Mouse (Mus musculus): ENCODE results near the gene Agfg1. TPM values are rescaled to one million over a fixed set of nuclear protein-coding genes. Genes with fewer than 3 reads are reported as not detected.
A peak's percentile ranks its signal among the peaks of the same experiment; 100 is the strongest.

Gene Agfg1
- polyA plus RNA-seq, 1 experiment from 2014 or later: 25.2 TPM

- 76% methylated on average over 8 of the region's 8 CpGs for WGBS
Measured at GRCm38 (mm10) chr1:82806391-82806790, 32.9 kb upstream of the Agfg1 start.

GRCm38 (mm10) chr1:82807206-82807605, 32.1 kb upstream of the Agfg1 start:
- H3K4me1 ChIP-seq: no peaks in the 10 kb centered on the region
- ATAC-seq (replicated peaks): no peak
- no peak overlapping the region for H3K4me3 ChIP-seq
- no peak overlapping the region for H3K4me2 ChIP-seq
- H3K27me3 ChIP-seq (replicated peaks): no peaks in the 10 kb centered on the region
- no peaks in the 10 kb centered on the region for H3K9me3 ChIP-seq
- H3K27ac ChIP-seq: no peak overlapping the region
- no peaks in the 10 kb centered on the region for H3K36me3 ChIP-seq (replicated peaks)
- H3K9ac ChIP-seq: no peak overlapping the region
- 86% methylated on average over 7 of the region's 7 CpGs for WGBS

More at GRCm38 (mm10) chr1:82806391-82806790, 32.9 kb upstream of the Agfg1 start:
- Histone ChIP-seq H3K4me2 (no peak overlapping the region), H3K27me3 (replicated peaks) (no peaks in the 10 kb centered on the region), H3K9ac (no peak overlapping the region), H3K4me1 (no peaks in the 10 kb centered on the region), H3K36me3 (replicated peaks) (no peaks in the 10 kb centered on the region), H3K4me3 (no peak overlapping the region), H3K27ac (no peak overlapping the region), H3K9me3 (no peaks in the 10 kb centered on the region)
- ATAC-seq (replicated peaks): no peak

- H3K4me2 ChIP-seq: no peak overlapping the region
- no peak overlapping the region for H3K27ac ChIP-seq
- no peaks in the 10 kb centered on the region for H3K9me3 ChIP-seq
- WGBS: 61% methylated on average over 3 of the region's 3 CpGs
- no peaks in the 10 kb centered on the region for H3K36me3 ChIP-seq (replicated peaks)
- H3K4me3 ChIP-seq: no peak overlapping the region
- no peak overlapping the region for H3K9ac ChIP-seq
- no peak for ATAC-seq (replicated peaks)
- H3K27me3 ChIP-seq (replicated peaks): no peaks in the 10 kb centered on the region
- H3K4me1 ChIP-seq: no peaks in the 10 kb centered on the region
Measured at GRCm38 (mm10) chr1:82808564-82808963, 30.7 kb upstream of the Agfg1 start.

- H3K9ac ChIP-seq: no peak overlapping the region
- H3K4me2 ChIP-seq: no peak overlapping the region
- no peaks in the 10 kb centered on the region for H3K4me1 ChIP-seq
- H3K27me3 ChIP-seq (replicated peaks): no peaks in the 10 kb centered on the region
- WGBS: 60% methylated on average over 1 of the region's 1 CpGs
- ATAC-seq (replicated peaks): no peak
- no peak overlapping the region for H3K4me3 ChIP-seq
- H3K27ac ChIP-seq: no peak overlapping the region
- H3K36me3 ChIP-seq (replicated peaks): no peaks in the 10 kb centered on the region
- no peaks in the 10 kb centered on the region for H3K9me3 ChIP-seq
Measured at GRCm38 (mm10) chr1:82811766-82812165, 27.5 kb upstream of the Agfg1 start.

- Histone ChIP-seq H3K4me3 (no peak overlapping the region), H3K36me3 (replicated peaks) (no peaks in the 10 kb centered on the region), H3K9me3 (no peaks in the 10 kb centered on the region), H3K4me2 (no peak overlapping the region), H3K27ac (no peak overlapping the region), H3K27me3 (replicated peaks) (no peaks in the 10 kb centered on the region), H3K9ac (no peak overlapping the region), H3K4me1 (no peaks in the 10 kb centered on the region)
- WGBS: 73% methylated on average over 17 of the region's 17 CpGs
- 0 out of 2 replicates have a peak, but pooled peaks have one; percentile 50 for ATAC-seq (replicated peaks)
Measured at GRCm38 (mm10) chr1:82815941-82816716, 23.2 kb upstream of the Agfg1 start.

GRCm38 (mm10) chr1:82819366-82819765, 19.9 kb upstream of the Agfg1 start:
- no peaks in the 10 kb centered on the region for H3K4me1 ChIP-seq
- H3K36me3 ChIP-seq (replicated peaks): no peaks in the 10 kb centered on the region
- no peak overlapping the region for H3K4me2 ChIP-seq
- no peaks in the 10 kb centered on the region for H3K27me3 ChIP-seq (replicated peaks)
- no peak overlapping the region for H3K27ac ChIP-seq
- H3K9me3 ChIP-seq: no peaks in the 10 kb centered on the region
- H3K9ac ChIP-seq: no peak overlapping the region
- ATAC-seq (replicated peaks): no peak
- WGBS: 60% methylated on average over 10 of the region's 10 CpGs
- H3K4me3 ChIP-seq: no peak overlapping the region

GRCm38 (mm10) chr1:82820179-82820578, 19.1 kb upstream of the Agfg1 start:
- no peaks in the 10 kb centered on the region for H3K36me3 ChIP-seq (replicated peaks)
- no peak overlapping the region for H3K4me3 ChIP-seq
- H3K27ac ChIP-seq: no peak overlapping the region
- no peaks in the 10 kb centered on the region for H3K4me1 ChIP-seq
- 70% methylated on average over 15 of the region's 15 CpGs for WGBS
- no peak for ATAC-seq (replicated peaks)
- H3K9me3 ChIP-seq: no peaks in the 10 kb centered on the region
- H3K4me2 ChIP-seq: no peak overlapping the region
- H3K9ac ChIP-seq: no peak overlapping the region
- no peaks in the 10 kb centered on the region for H3K27me3 ChIP-seq (replicated peaks)

- no peak overlapping the region for H3K27ac ChIP-seq
- WGBS: 77% methylated on average over 3 of the region's 3 CpGs
- no peaks in the 10 kb centered on the region for H3K27me3 ChIP-seq (replicated peaks)
- H3K4me3 ChIP-seq: no peak overlapping the region
- H3K9ac ChIP-seq: no peak overlapping the region
- no peak for ATAC-seq (replicated peaks)
- no peaks in the 10 kb centered on the region for H3K36me3 ChIP-seq (replicated peaks)
- H3K4me1 ChIP-seq: no peaks in the 10 kb centered on the region
- H3K9me3 ChIP-seq: no peaks in the 10 kb centered on the region
- no peak overlapping the region for H3K4me2 ChIP-seq
Measured at GRCm38 (mm10) chr1:82820626-82821186, 18.6 kb upstream of the Agfg1 start.

- 84% methylated on average over 3 of the region's 3 CpGs for WGBS
- Histone ChIP-seq H3K4me2 (no peak overlapping the region), H3K36me3 (replicated peaks) (no peaks in the 10 kb centered on the region), H3K27me3 (replicated peaks) (no peaks in the 10 kb centered on the region), H3K4me1 (no peaks in the 10 kb centered on the region), H3K4me3 (no peak overlapping the region), H3K9ac (no peak overlapping the region), H3K27ac (no peak overlapping the region), H3K9me3 (no peaks in the 10 kb centered on the region)
- no peak for ATAC-seq (replicated peaks)
Measured at GRCm38 (mm10) chr1:82821846-82822245, 17.4 kb upstream of the Agfg1 start.

GRCm38 (mm10) chr1:82824147-82824546, 15.1 kb upstream of the Agfg1 start:
- Histone ChIP-seq H3K9me3 (no peaks in the 10 kb centered on the region), H3K27me3 (replicated peaks) (no peaks in the 10 kb centered on the region), H3K36me3 (replicated peaks) (no peaks in the 10 kb centered on the region), H3K4me1 (no peaks in the 10 kb centered on the region), H3K9ac (no peak overlapping the region), H3K4me3 (no peak overlapping the region), H3K27ac (no peak overlapping the region), H3K4me2 (no peak overlapping the region)
- ATAC-seq (replicated peaks): no peak
- 86% methylated on average over 6 of the region's 6 CpGs for WGBS

- 90% methylated on average over 2 of the region's 2 CpGs for WGBS
- no peak for ATAC-seq (replicated peaks)
- no peak overlapping the region for H3K4me3 ChIP-seq
- H3K4me1 ChIP-seq: no peaks in the 10 kb centered on the region
- H3K36me3 ChIP-seq (replicated peaks): no peaks in the 10 kb centered on the region
- no peak overlapping the region for H3K27ac ChIP-seq
- H3K4me2 ChIP-seq: no peak overlapping the region
- no peaks in the 10 kb centered on the region for H3K9me3 ChIP-seq
- no peaks in the 10 kb centered on the region for H3K27me3 ChIP-seq (replicated peaks)
- no peak overlapping the region for H3K9ac ChIP-seq
Measured at GRCm38 (mm10) chr1:82825256-82825655, 14.0 kb upstream of the Agfg1 start.

GRCm38 (mm10) chr1:82825783-82826182, 13.5 kb upstream of the Agfg1 start:
- Histone ChIP-seq H3K4me3 (no peak overlapping the region), H3K27me3 (replicated peaks) (no peaks in the 10 kb centered on the region), H3K4me1 (no peaks in the 10 kb centered on the region), H3K27ac (no peak overlapping the region), H3K9me3 (no peaks in the 10 kb centered on the region), H3K4me2 (no peak overlapping the region), H3K36me3 (replicated peaks) (no peaks in the 10 kb centered on the region), H3K9ac (no peak overlapping the region)
- WGBS: 90% methylated on average over 7 of the region's 7 CpGs
- no peak for ATAC-seq (replicated peaks)

- no peak overlapping the region for H3K4me3 ChIP-seq
- H3K9ac ChIP-seq: no peak overlapping the region
- no peak for ATAC-seq (replicated peaks)
- H3K36me3 ChIP-seq (replicated peaks): no peaks in the 10 kb centered on the region
- no peaks in the 10 kb centered on the region for H3K9me3 ChIP-seq
- H3K4me2 ChIP-seq: no peak overlapping the region
- H3K27me3 ChIP-seq (replicated peaks): no peaks in the 10 kb centered on the region
- no peak overlapping the region for H3K27ac ChIP-seq
- WGBS: 48% methylated on average over 5 of the region's 5 CpGs
- no peaks in the 10 kb centered on the region for H3K4me1 ChIP-seq
Measured at GRCm38 (mm10) chr1:82826911-82827310, 12.4 kb upstream of the Agfg1 start.
